Mouse (Mus musculus) megakaryocyte-erythroid progenitor cell, adult 5-6 weeks (primary cell): ENCODE data around the gene Scd4. TPM values are rescaled to one million over a fixed set of nuclear protein-coding genes. Genes with fewer than 3 reads are reported as not detected.
"Not testable (repeated sequence)": the region's sequence is repeated elsewhere in the genome, so short reads cannot be mapped to it uniquely, and the experiment has no call there.

ENCODE experiments used
- ATAC-seq: replicated peaks from 2 replicates; pipeline ENCODE4 v1.8.0; 2016; ENCODE audit warnings: mild to moderate bottlenecking, inconsistent platforms; ENCODE audit not compliant: severe bottlenecking, poor library complexity, low FRiP score, low TSS enrichment
- total RNA-seq, 2 experiments: library from RNA; stranded (forward) in 1 of 2; stranded (reverse) in 1 of 2; fragments of 200-1000, 215-1000 nt in 1 of 2; fragments of >200 nt in 1 of 2; fragmentation: Nextera tagmentation in 1 of 2; gene quantifications; 2 replicates each; pipeline ENCODE4 v1.2.3; 2014 to 2017

Scd4 gene
- total RNA-seq, 2 experiments from 2014 or later, result 2.1 TPM; not detected in 1

GRCm38 (mm10) chr19:44299078-44299477 is 33.8 kb upstream of the Scd4 start:
- no peak for ATAC-seq

- peak; percentile 34 for ATAC-seq
Measured at GRCm38 (mm10) chr19:44299902-44300301, 33.0 kb upstream of the Scd4 start.

GRCm38 (mm10) chr19:44300520-44300919 is 32.4 kb upstream of the Scd4 start:
- no peak for ATAC-seq

GRCm38 (mm10) chr19:44301176-44301575 is 31.7 kb upstream of the Scd4 start:
- 0 out of 2 replicates have a peak, but pooled peaks have one; percentile 19 for ATAC-seq

- peak; percentile 66 for ATAC-seq
Measured at GRCm38 (mm10) chr19:44301671-44302305, 31.1 kb upstream of the Scd4 start.

GRCm38 (mm10) chr19:44302901-44303300 is 30.0 kb upstream of the Scd4 start:
- no peak for ATAC-seq

GRCm38 (mm10) chr19:44303502-44303901 is 29.4 kb upstream of the Scd4 start:
- ATAC-seq, result no peak

GRCm38 (mm10) chr19:44304419-44304818 is 28.5 kb upstream of the Scd4 start:
- ATAC-seq, result no peak

GRCm38 (mm10) chr19:44304851-44305510 is 27.9 kb upstream of the Scd4 start:
- ATAC-seq, result no peak

GRCm38 (mm10) chr19:44305701-44306100 is 27.2 kb upstream of the Scd4 start:
- ATAC-seq, result no peak

- ATAC-seq, result no peak
Measured at GRCm38 (mm10) chr19:44306171-44306570, 26.7 kb upstream of the Scd4 start.

- ATAC-seq, result no peak
Measured at GRCm38 (mm10) chr19:44307101-44307914, 25.6 kb upstream of the Scd4 start.

GRCm38 (mm10) chr19:44307915-44308470 is 24.9 kb upstream of the Scd4 start:
- ATAC-seq, result no peak

GRCm38 (mm10) chr19:44308611-44309246 is 24.2 kb upstream of the Scd4 start:
- ATAC-seq, result no peak

- ATAC-seq, result no peak
Measured at GRCm38 (mm10) chr19:44309351-44310154, 23.3 kb upstream of the Scd4 start.

GRCm38 (mm10) chr19:44310155-44310575 is 22.7 kb upstream of the Scd4 start:
- not testable (repeated sequence) for ATAC-seq

- ATAC-seq, result no peak
Measured at GRCm38 (mm10) chr19:44310814-44311213, 22.1 kb upstream of the Scd4 start.

GRCm38 (mm10) chr19:44311306-44312006 is 21.4 kb upstream of the Scd4 start:
- no peak for ATAC-seq
